Mouse (Mus musculus) CH12.LX (cell line): ENCODE data around the gene Dnah8. TPM values are rescaled to one million over a fixed set of nuclear protein-coding genes. Genes with fewer than 3 reads are reported as not detected.

Experiments
- DNase-seq: peaks from one replicate; pipeline ENCODE4 v3.0.0-alpha.2; 2013; ENCODE audit errors: extremely low read depth
- H3K27ac ChIP-seq: 2 replicates; pipeline ENCODE4 v1.5.1; 2012; ENCODE audit warnings: low read depth, mild to moderate bottlenecking, control low read depth, moderate library complexity; ENCODE audit not compliant: insufficient read depth
- H3K27me3 ChIP-seq: replicated peaks from 2 replicates; pipeline ENCODE3; 2012; ENCODE audit warnings: inconsistent platforms
- H3K36me3 ChIP-seq, 2 experiments: replicated peaks in 1 of 2; 2 replicates each; pipeline versions ENCODE3 to v1.6.1; 2012; ENCODE audit warnings: inconsistent platforms in 1 of 2, low read length in 1 of 2, mild to moderate bottlenecking in 1 of 2, mixed read lengths in 1 of 2, moderate library complexity in 1 of 2; ENCODE audit not compliant: control insufficient read depth in 1 of 2, insufficient read depth in 1 of 2
- H3K4me1 ChIP-seq, 2 experiments: 2 replicates each; pipeline ENCODE4 v1.6.1; 2012; ENCODE audit warnings: inconsistent platforms in 1 of 2, moderate library complexity in 1 of 2; ENCODE audit not compliant: insufficient read depth in 2 of 2, control insufficient read depth in 1 of 2
- H3K4me2 ChIP-seq: 2 replicates; pipeline ENCODE4 v1.6.1; 2012; ENCODE audit warnings: low read depth, mild to moderate bottlenecking, control low read depth; ENCODE audit not compliant: poor library complexity, insufficient read depth, severe bottlenecking
- H3K4me3 ChIP-seq, 3 experiments: fragments of 150-350 bp in 1 of 3; sonication (generic) in 1 of 3; replicated peaks in 1 of 3; 2 replicates each; pipeline versions ENCODE3 to v1.5.1; 2011 to 2012; ENCODE audit warnings: low read depth in 2 of 3, low read length in 2 of 3, mild to moderate bottlenecking in 2 of 3, moderate library complexity in 2 of 3, control low read depth in 1 of 3, improper control_type of control experiment in 1 of 3, inconsistent platforms in 1 of 3, mixed read lengths in 1 of 3; ENCODE audit not compliant: poor library complexity in 1 of 3
- H3K79me2 ChIP-seq: replicated peaks from 2 replicates; pipeline ENCODE4 v1.6.1; 2012; ENCODE audit warnings: mild to moderate bottlenecking, moderate library complexity; ENCODE audit not compliant: control insufficient read depth, poor library complexity, insufficient read depth, severe bottlenecking; ENCODE audit errors: extremely low read depth
- H3K9ac ChIP-seq: 2 replicates; pipeline ENCODE4 v1.6.1; 2012; ENCODE audit warnings: low read depth, mild to moderate bottlenecking, control low read depth, moderate library complexity; ENCODE audit not compliant: insufficient read depth
- H3K9me3 ChIP-seq: replicated peaks from 2 replicates; pipeline ENCODE3; 2012; ENCODE audit warnings: low read length, inconsistent platforms, mixed read lengths
- CTCF ChIP-seq, 2 experiments: IDR thresholded peaks in 1 of 2; conservative IDR thresholded peaks in 1 of 2; 2 replicates each; pipeline ENCODE4 v1.5.1; 2011 to 2012; ENCODE audit warnings: low read depth in 2 of 2, low read length in 2 of 2, improper control_type of control experiment in 1 of 2, inconsistent platforms in 1 of 2, mild to moderate bottlenecking in 1 of 2, moderate library complexity in 1 of 2
- ELF1 ChIP-seq: IDR thresholded peaks from 2 replicates; pipeline ENCODE4 v1.6.1; 2014; ENCODE audit warnings: low read depth, mild to moderate bottlenecking, inconsistent platforms, low read length, improper control_type of control experiment
- ETS1 ChIP-seq: conservative IDR thresholded peaks from 2 replicates; pipeline ENCODE4 v1.6.1; 2012; ENCODE audit warnings: low read depth, mild to moderate bottlenecking, inconsistent platforms, low read length, improper control_type of control experiment, moderate library complexity
- GABPA ChIP-seq: IDR thresholded peaks from 2 replicates; pipeline ENCODE4 v1.6.1; 2012; ENCODE audit warnings: low read depth, low read length, improper control_type of control experiment, inconsistent platforms; ENCODE audit not compliant: insufficient replicate concordance
- HCFC1 ChIP-seq: IDR thresholded peaks from 2 replicates; pipeline ENCODE4 v1.6.1; 2012; ENCODE audit warnings: low read depth, mild to moderate bottlenecking, inconsistent platforms, low read length, improper control_type of control experiment
- IRF4 ChIP-seq: IDR thresholded peaks from 2 replicates; pipeline ENCODE4 v1.6.1; 2014; ENCODE audit warnings: low read depth, mild to moderate bottlenecking, inconsistent platforms, low read length, improper control_type of control experiment
- JUN ChIP-seq: IDR thresholded peaks from 2 replicates; pipeline ENCODE4 v1.6.1; 2011; ENCODE audit warnings: low read depth, mild to moderate bottlenecking, low read length, improper control_type of control experiment, moderate library complexity; ENCODE audit not compliant: insufficient read depth
- JUND ChIP-seq: conservative IDR thresholded peaks from 2 replicates; pipeline ENCODE4 v1.6.1; 2011; ENCODE audit warnings: low read depth, low read length, improper control_type of control experiment
- KAT2A ChIP-seq: IDR thresholded peaks from 2 replicates; pipeline ENCODE4 v1.6.1; 2012; ENCODE audit warnings: low read length, improper control_type of control experiment, inconsistent platforms; ENCODE audit not compliant: insufficient replicate concordance
- MAX ChIP-seq: IDR thresholded peaks from 2 replicates; pipeline ENCODE4 v1.6.1; 2011; ENCODE audit warnings: low read length, improper control_type of control experiment
- MAZ ChIP-seq: IDR thresholded peaks from 2 replicates; pipeline ENCODE4 v1.6.1; 2012; ENCODE audit warnings: low read depth, mild to moderate bottlenecking, inconsistent platforms, low read length, improper control_type of control experiment, moderate library complexity
- MEF2A ChIP-seq: IDR thresholded peaks from 2 replicates; pipeline ENCODE4 v1.6.1; 2014; ENCODE audit warnings: low read depth, mild to moderate bottlenecking, inconsistent platforms, low read length, improper control_type of control experiment, borderline replicate concordance
- MYC ChIP-seq: IDR thresholded peaks from 2 replicates; pipeline ENCODE4 v1.6.1; 2011; ENCODE audit warnings: low read depth, mild to moderate bottlenecking, improper control_type of control experiment, low read length
- PAX5 ChIP-seq: IDR thresholded peaks from 2 replicates; pipeline ENCODE4 v1.6.1; 2012; ENCODE audit warnings: low read length, inconsistent platforms, mixed read lengths
- POLR2AphosphoS2 ChIP-seq: IDR thresholded peaks from 2 replicates; pipeline ENCODE4 v1.6.1; 2011; ENCODE audit warnings: low read depth, low read length, improper control_type of control experiment
- SIN3A ChIP-seq: IDR thresholded peaks from 2 replicates; pipeline ENCODE4 v1.6.1; 2012; ENCODE audit warnings: low read length, improper control_type of control experiment, inconsistent platforms
- TCF12 ChIP-seq: IDR thresholded peaks from 2 replicates; pipeline ENCODE4 v1.6.1; 2014; ENCODE audit warnings: low read depth, mild to moderate bottlenecking, inconsistent platforms, low read length, improper control_type of control experiment
- UBTF ChIP-seq: IDR thresholded peaks from 2 replicates; pipeline ENCODE4 v1.6.1; 2012; ENCODE audit warnings: low read depth, mild to moderate bottlenecking, inconsistent platforms, low read length, improper control_type of control experiment, moderate library complexity
- USF1 ChIP-seq: IDR thresholded peaks from 2 replicates; pipeline ENCODE4 v1.6.1; 2014; ENCODE audit warnings: low read depth, mild to moderate bottlenecking, inconsistent platforms, low read length, improper control_type of control experiment
- ZMIZ1 ChIP-seq: IDR thresholded peaks from 2 replicates; pipeline ENCODE4 v1.6.1; 2012; ENCODE audit warnings: low read depth, mild to moderate bottlenecking, inconsistent platforms, low read length, improper control_type of control experiment
- dilution Hi-C: fragments of 300-500 bp; cut with MboI; formaldehyde crosslinking; loops from 2 replicates; pipeline ENCODE4 v1.14.3; 2020; ENCODE audit warnings: low sequenced_read_pairs; ENCODE audit not compliant: extremely low pct_unique_long_range_greater_than_20kb, extremely low pct_ligation_motif_present
- in situ Hi-C: fragments of 300-500 bp; cut with MboI; formaldehyde crosslinking; loops from 3 replicates; pipeline ENCODE4 v1.14.3; 2019; ENCODE audit warnings: low sequenced_read_pairs, low pct_ligation_motif_present, low pct_unique_long_range_greater_than_20kb, mixed read lengths
- polyA plus RNA-seq: library from polyadenylated mRNA; unstranded; fragments of >175 nt; gene quantifications from 2 replicates; pipeline ENCODE4 v1.2.1, GENCODE M21; 2012; ENCODE audit warnings: low read depth; ENCODE audit not compliant: insufficient read length
- total RNA-seq, 2 experiments: library from RNA; depleted of rRNA; stranded (reverse); fragments of 300-350 nt in 1 of 2; fragments of >200 nt in 1 of 2; gene quantifications; 2 replicates each; pipeline ENCODE4 v1.2.3; 2012 to 2014

Gene Dnah8
- total and polyA plus RNA-seq, 3 experiments = 0.09 to 0.99 TPM; not detected in 1

- peaks cover 7 to 39% of the 10 kb centered on the region in 2 experiments for H3K4me1 ChIP-seq
- TF ChIP-seq ETS1 (no peak), MAX (no peak), POLR2AphosphoS2 (no peak), USF1 (no peak), MYC (no peak), IRF4 (no peak), TCF12 (no peak), ELF1 (no peak), UBTF (no peak), SIN3A (no peak), MEF2A (no peak), JUND (no peak), PAX5 (no peak), ZMIZ1 (no peak), GABPA (no peak)
- TF ChIP-seq, all 38 proteins: peak for 0
- no peak overlapping the region for H3K9ac ChIP-seq
- H3K27ac ChIP-seq = no peak overlapping the region
- H3K9me3 ChIP-seq = no peaks in the 10 kb centered on the region
- in situ Hi-C loops = no loop called here
- DNase-seq = no peak
- dilution Hi-C loops = no loop called here
- peaks cover 23 to 80% of the 10 kb centered on the region in 2 experiments for H3K36me3 ChIP-seq
- H3K79me2 ChIP-seq = peaks cover 22% of the 10 kb centered on the region
- no peak overlapping the region for H3K4me3 ChIP-seq
- H3K27me3 ChIP-seq = no peaks in the 10 kb centered on the region
- H3K4me2 ChIP-seq = no peak overlapping the region
These were observed 17.5 kb upstream of the Dnah8 start for GRCm38 (mm10) chr17:30606634-30607081.

GRCm38 (mm10) chr17:30607330-30607729, 16.8 kb upstream of the Dnah8 start:
- peaks cover 24% of the 10 kb centered on the region for H3K79me2 ChIP-seq
- H3K4me2 ChIP-seq = no peak overlapping the region
- H3K27me3 ChIP-seq = no peaks in the 10 kb centered on the region
- TF ChIP-seq ETS1 = no peak
- peaks cover 18 to 73% of the 10 kb centered on the region in 2 experiments for H3K36me3 ChIP-seq
- no peak overlapping the region for H3K9ac ChIP-seq
- DNase-seq = no peak
- H3K27ac ChIP-seq = no peak overlapping the region
- no peaks in the 10 kb centered on the region for H3K9me3 ChIP-seq
- H3K4me1 ChIP-seq = peaks cover 7 to 39% of the 10 kb centered on the region in 2 experiments
- dilution Hi-C loops (no loop called here), in situ Hi-C loops (no loop called here)
- H3K4me3 ChIP-seq = no peak overlapping the region

DNA sequence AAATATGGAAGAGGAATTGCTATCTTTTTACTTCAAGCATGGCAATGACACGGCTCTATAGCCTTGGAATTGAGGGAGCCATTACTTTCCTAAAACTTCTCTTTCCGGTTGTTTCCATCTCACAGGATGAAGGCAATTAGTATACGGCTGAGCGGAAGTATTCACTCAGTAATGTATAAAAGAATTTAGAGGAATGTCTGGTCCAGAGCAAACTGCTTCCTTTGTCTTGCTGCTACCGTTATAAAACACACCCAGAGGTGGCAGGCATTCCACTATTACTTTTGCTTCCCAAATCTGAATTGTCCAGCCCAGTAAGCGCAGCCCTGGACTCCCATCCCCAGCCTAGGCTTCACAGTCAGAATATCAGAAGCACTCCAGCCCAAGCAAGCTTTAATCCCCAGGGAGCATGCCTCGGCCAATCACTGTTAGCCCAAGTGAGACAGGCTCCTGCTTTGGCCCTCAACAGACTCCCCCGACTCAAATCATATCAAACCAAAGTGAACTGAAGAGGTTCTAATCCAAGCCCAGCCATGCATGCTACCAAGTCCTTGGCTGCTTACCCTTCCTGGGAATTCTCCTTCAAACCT, 16.2 kb upstream of the Dnah8 start:
- dilution Hi-C loops = no loop called here
- H3K9me3 ChIP-seq = no peaks in the 10 kb centered on the region
- H3K4me2 ChIP-seq = no peak overlapping the region
- peaks cover 24% of the 10 kb centered on the region for H3K79me2 ChIP-seq
- no peak overlapping the region for H3K27ac ChIP-seq
- H3K27me3 ChIP-seq = no peaks in the 10 kb centered on the region
- peaks cover 7 to 42% of the 10 kb centered on the region in 2 experiments for H3K4me1 ChIP-seq
- H3K4me3 ChIP-seq = no peak overlapping the region
- DNase-seq = no peak
- H3K9ac ChIP-seq = no peak overlapping the region
- in situ Hi-C loops = no loop called here
- TF ChIP-seq KAT2A (no peak), CTCF (conservative IDR thresholded peaks at IDR 0.05 in 1 of 2, IDR thresholded peaks at IDR 0.05 in 1 of 2; ENCODE audit: low read depth in 2 of 2, low read length in 2 of 2) (no peak), SIN3A (no peak), JUN (no peak), MAZ (no peak), USF1 (no peak), IRF4 (no peak), GABPA (no peak), HCFC1 (no peak)
- H3K36me3 ChIP-seq = peaks cover 12 to 67% of the 10 kb centered on the region in 2 experiments
